Mouse (Mus musculus) embryonic facial prominence, embryonic 12.5 days (tissue): ENCODE results near the gene Slc6a18. TPM values are rescaled to one million over a fixed set of nuclear protein-coding genes. Genes with fewer than 3 reads are reported as not detected.

ENCODE experiments used
- ATAC-seq: fragments of 200-750 bp; cut with Nextera tagmentation; 2 replicates; pipeline ENCODE4 v1.8.0; 2017; ENCODE audit not compliant: insufficient number of reproducible peaks, insufficient read depth, low FRiP score, low TSS enrichment
- H3K27ac ChIP-seq: fragments of 300-500 bp; sonication (generic); 2 replicates; pipeline ENCODE4 v1.5.1; 2016; ENCODE audit warnings: mild to moderate bottlenecking
- H3K27me3 ChIP-seq: fragments of 300-500 bp; sonication (generic); 2 replicates; pipeline ENCODE4 v1.6.1; 2016; ENCODE audit warnings: mild to moderate bottlenecking, moderate library complexity
- H3K36me3 ChIP-seq: fragments of 300-500 bp; sonication (generic); 2 replicates; pipeline ENCODE4 v1.6.1; 2016; ENCODE audit warnings: mild to moderate bottlenecking
- H3K4me1 ChIP-seq: fragments of 300-500 bp; sonication (generic); 2 replicates; pipeline ENCODE4 v1.6.1; 2016
- H3K4me2 ChIP-seq: fragments of 300-500 bp; sonication (generic); replicated peaks from 2 replicates; pipeline ENCODE4 v1.6.1; 2016; ENCODE audit warnings: mild to moderate bottlenecking, moderate library complexity
- H3K4me3 ChIP-seq: fragments of 300-500 bp; sonication (generic); 2 replicates; pipeline ENCODE4 v1.5.1; 2016; ENCODE audit warnings: mild to moderate bottlenecking
- H3K9ac ChIP-seq: fragments of 300-500 bp; sonication (generic); 2 replicates; pipeline ENCODE4 v1.6.1; 2016; ENCODE audit warnings: mild to moderate bottlenecking, moderate library complexity
- H3K9me3 ChIP-seq: fragments of 300-500 bp; sonication (generic); 2 replicates; pipeline ENCODE4 v1.6.1; 2016; ENCODE audit warnings: mild to moderate bottlenecking, moderate library complexity
- WGBS: fragments of 180-500 bp; shearing (Covaris S2); methylation state at CpG from one replicate; pipeline ENCODE4 v1.1.7; 2016; 5-methylcytosine and 5-hydroxymethylcytosine counted together
- polyA plus RNA-seq: library from polyadenylated mRNA; unstranded; fragments of >200 nt; fragmentation: Nextera tagmentation; extraction: Ambion mirVana; gene quantifications from 2 replicates; pipeline ENCODE4 v1.2.1, GENCODE M21; 2016

Gene Slc6a18
- not detected in 2 replicates for polyA plus RNA-seq

GRCm38 (mm10) chr13:73677853-73678252 lies at the start of gene Slc6a18:
Gene Slc6a18, minus strand, starts transcription at chr13:73678023.
- no peak within 1 kb of the TSS for H3K4me2 ChIP-seq
- H3K4me1 ChIP-seq, result no peaks in the 10 kb centered on the region
- H3K36me3 ChIP-seq, result no peaks in the 10 kb centered on the region
- 78% methylated on average over 3 of the region's 3 CpGs for WGBS
- H3K27me3 ChIP-seq, result no peaks in the 10 kb centered on the region
- no peak for ATAC-seq
- no peak within 1 kb of the TSS for H3K4me3 ChIP-seq
- H3K27ac ChIP-seq, result no peak within 1 kb of the TSS
- no peaks in the 10 kb centered on the region for H3K9me3 ChIP-seq
- H3K9ac ChIP-seq, result no peak within 1 kb of the TSS

- no peaks in the 10 kb centered on the region for H3K4me1 ChIP-seq
- no peak overlapping the region for H3K27ac ChIP-seq
- H3K4me3 ChIP-seq, result no peak overlapping the region
- ATAC-seq, result no peak
- H3K36me3 ChIP-seq, result no peaks in the 10 kb centered on the region
- no peak overlapping the region for H3K9ac ChIP-seq
- no peaks in the 10 kb centered on the region for H3K9me3 ChIP-seq
- no peak overlapping the region for H3K4me2 ChIP-seq
- no peaks in the 10 kb centered on the region for H3K27me3 ChIP-seq
- WGBS, result 82% methylated on average over 5 of the region's 5 CpGs
Observed at GRCm38 (mm10) chr13:73725315-73725714, 47.5 kb upstream of the Slc6a18 start.

- Histone ChIP-seq H3K4me2 (no peak overlapping the region), H3K4me3 (no peak overlapping the region), H3K9me3 (no peaks in the 10 kb centered on the region), H3K9ac (no peak overlapping the region), H3K27ac (no peak overlapping the region), H3K36me3 (no peaks in the 10 kb centered on the region), H3K4me1 (no peaks in the 10 kb centered on the region), H3K27me3 (no peaks in the 10 kb centered on the region)
- 33% methylated on average over 8 of the region's 8 CpGs for WGBS
- ATAC-seq, result no peak
Observed at GRCm38 (mm10) chr13:73723081-73723668, 45.4 kb upstream of the Slc6a18 start.

GRCm38 (mm10) chr13:73720241-73720640 lies 42.4 kb upstream of the Slc6a18 start:
- Histone ChIP-seq H3K9ac (no peak overlapping the region), H3K36me3 (no peaks in the 10 kb centered on the region), H3K27me3 (no peaks in the 10 kb centered on the region), H3K4me3 (no peak overlapping the region), H3K4me1 (no peaks in the 10 kb centered on the region), H3K27ac (no peak overlapping the region), H3K4me2 (no peak overlapping the region), H3K9me3 (no peaks in the 10 kb centered on the region)
- no peak for ATAC-seq
- 85% methylated on average over 4 of the region's 4 CpGs for WGBS

GRCm38 (mm10) chr13:73718225-73718624 lies 40.4 kb upstream of the Slc6a18 start:
- Histone ChIP-seq H3K27me3 (no peaks in the 10 kb centered on the region), H3K9ac (no peak overlapping the region), H3K4me1 (no peaks in the 10 kb centered on the region), H3K4me2 (no peak overlapping the region), H3K4me3 (no peak overlapping the region), H3K9me3 (no peaks in the 10 kb centered on the region), H3K36me3 (no peaks in the 10 kb centered on the region), H3K27ac (no peak overlapping the region)
- 5% methylated on average over 2 of the region's 2 CpGs for WGBS
- ATAC-seq, result no peak

GRCm38 (mm10) chr13:73714020-73714419 lies 36.2 kb upstream of the Slc6a18 start:
- H3K4me1 ChIP-seq, result no peaks in the 10 kb centered on the region
- H3K4me2 ChIP-seq, result no peak overlapping the region
- 75% methylated on average over 2 of the region's 2 CpGs for WGBS
- no peaks in the 10 kb centered on the region for H3K27me3 ChIP-seq
- no peak overlapping the region for H3K9ac ChIP-seq
- H3K27ac ChIP-seq, result no peak overlapping the region
- H3K4me3 ChIP-seq, result no peak overlapping the region
- H3K36me3 ChIP-seq, result no peaks in the 10 kb centered on the region
- H3K9me3 ChIP-seq, result no peaks in the 10 kb centered on the region
- ATAC-seq, result no peak

- 86% methylated on average over 4 of the region's 4 CpGs for WGBS
- H3K4me3 ChIP-seq, result no peak overlapping the region
- no peak overlapping the region for H3K9ac ChIP-seq
- no peaks in the 10 kb centered on the region for H3K27me3 ChIP-seq
- no peaks in the 10 kb centered on the region for H3K4me1 ChIP-seq
- ATAC-seq, result no peak
- H3K4me2 ChIP-seq, result no peak overlapping the region
- no peak overlapping the region for H3K27ac ChIP-seq
- no peaks in the 10 kb centered on the region for H3K9me3 ChIP-seq
- H3K36me3 ChIP-seq, result no peaks in the 10 kb centered on the region
Observed at GRCm38 (mm10) chr13:73713204-73713603, 35.4 kb upstream of the Slc6a18 start.

- Histone ChIP-seq H3K27ac (no peak overlapping the region), H3K4me1 (no peaks in the 10 kb centered on the region), H3K9me3 (no peaks in the 10 kb centered on the region), H3K36me3 (no peaks in the 10 kb centered on the region), H3K4me3 (no peak overlapping the region), H3K9ac (no peak overlapping the region), H3K4me2 (no peak overlapping the region), H3K27me3 (no peaks in the 10 kb centered on the region)
- WGBS, result 73% methylated on average over 3 of the region's 3 CpGs
- no peak for ATAC-seq
Observed at GRCm38 (mm10) chr13:73712228-73712627, 34.4 kb upstream of the Slc6a18 start.

GRCm38 (mm10) chr13:73711803-73712202 lies 34.0 kb upstream of the Slc6a18 start:
- Histone ChIP-seq H3K4me1 (no peaks in the 10 kb centered on the region), H3K4me2 (no peak overlapping the region), H3K4me3 (no peak overlapping the region), H3K9me3 (no peaks in the 10 kb centered on the region), H3K27ac (no peak overlapping the region), H3K36me3 (no peaks in the 10 kb centered on the region), H3K27me3 (no peaks in the 10 kb centered on the region), H3K9ac (no peak overlapping the region)
- 82% methylated on average over 5 of the region's 5 CpGs for WGBS
- ATAC-seq, result no peak

GRCm38 (mm10) chr13:73711221-73711620 lies 33.4 kb upstream of the Slc6a18 start:
- no peak for ATAC-seq
- H3K27me3 ChIP-seq, result no peaks in the 10 kb centered on the region
- WGBS, result 91% methylated on average over 5 of the region's 5 CpGs
- H3K27ac ChIP-seq, result no peak overlapping the region
- no peak overlapping the region for H3K4me2 ChIP-seq
- no peaks in the 10 kb centered on the region for H3K36me3 ChIP-seq
- H3K9ac ChIP-seq, result no peak overlapping the region
- H3K4me3 ChIP-seq, result no peak overlapping the region
- no peaks in the 10 kb centered on the region for H3K4me1 ChIP-seq
- no peaks in the 10 kb centered on the region for H3K9me3 ChIP-seq

GRCm38 (mm10) chr13:73709491-73709890 lies 31.7 kb upstream of the Slc6a18 start:
- Histone ChIP-seq H3K4me2 (no peak overlapping the region), H3K27ac (no peak overlapping the region), H3K27me3 (no peaks in the 10 kb centered on the region), H3K9me3 (no peaks in the 10 kb centered on the region), H3K4me1 (no peaks in the 10 kb centered on the region), H3K36me3 (no peaks in the 10 kb centered on the region), H3K4me3 (no peak overlapping the region), H3K9ac (no peak overlapping the region)
- ATAC-seq, result no peak
- WGBS, result 74% methylated on average over 6 of the region's 6 CpGs

GRCm38 (mm10) chr13:73704694-73705325 lies 27.0 kb upstream of the Slc6a18 start, which contains the start of gene Slc6a19:
Gene Slc6a19, minus strand, starts transcription at chr13:73704865.
- H3K4me3 ChIP-seq, result no peak within 1 kb of the TSS
- no peak within 1 kb of the TSS for H3K4me2 ChIP-seq
- no peak within 1 kb of the TSS for H3K27ac ChIP-seq
- no peaks in the 10 kb centered on the region for H3K36me3 ChIP-seq
- H3K4me1 ChIP-seq, result no peaks in the 10 kb centered on the region
- H3K9ac ChIP-seq, result no peak within 1 kb of the TSS
- no peaks in the 10 kb centered on the region for H3K9me3 ChIP-seq
- no peak for ATAC-seq
- WGBS, result 87% methylated on average over 7 of the region's 7 CpGs
- H3K27me3 ChIP-seq, result no peaks in the 10 kb centered on the region
